Mouse (Mus musculus) megakaryocyte-erythroid progenitor cell, adult 5-6 weeks (primary cell): ENCODE data around the gene Gimap8. TPM values are rescaled to one million over a fixed set of nuclear protein-coding genes. Genes with fewer than 3 reads are reported as not detected.
"Not testable (repeated sequence)": the region's sequence is repeated elsewhere in the genome, so short reads cannot be mapped to it uniquely, and the experiment has no call there.

Source experiments
- ATAC-seq: replicated peaks from 2 replicates; pipeline ENCODE4 v1.8.0; 2016; ENCODE audit warnings: mild to moderate bottlenecking, inconsistent platforms; ENCODE audit not compliant: severe bottlenecking, poor library complexity, low FRiP score, low TSS enrichment
- total RNA-seq, 2 experiments: library from RNA; stranded (forward) in 1 of 2; stranded (reverse) in 1 of 2; fragments of 200-1000, 215-1000 nt in 1 of 2; fragments of >200 nt in 1 of 2; fragmentation: Nextera tagmentation in 1 of 2; gene quantifications; 2 replicates each; pipeline ENCODE4 v1.2.3; 2014 to 2017

Gene Gimap8
- total RNA-seq, 2 experiments from 2014 or later, result 7.8 to 8.0 TPM

DNA sequence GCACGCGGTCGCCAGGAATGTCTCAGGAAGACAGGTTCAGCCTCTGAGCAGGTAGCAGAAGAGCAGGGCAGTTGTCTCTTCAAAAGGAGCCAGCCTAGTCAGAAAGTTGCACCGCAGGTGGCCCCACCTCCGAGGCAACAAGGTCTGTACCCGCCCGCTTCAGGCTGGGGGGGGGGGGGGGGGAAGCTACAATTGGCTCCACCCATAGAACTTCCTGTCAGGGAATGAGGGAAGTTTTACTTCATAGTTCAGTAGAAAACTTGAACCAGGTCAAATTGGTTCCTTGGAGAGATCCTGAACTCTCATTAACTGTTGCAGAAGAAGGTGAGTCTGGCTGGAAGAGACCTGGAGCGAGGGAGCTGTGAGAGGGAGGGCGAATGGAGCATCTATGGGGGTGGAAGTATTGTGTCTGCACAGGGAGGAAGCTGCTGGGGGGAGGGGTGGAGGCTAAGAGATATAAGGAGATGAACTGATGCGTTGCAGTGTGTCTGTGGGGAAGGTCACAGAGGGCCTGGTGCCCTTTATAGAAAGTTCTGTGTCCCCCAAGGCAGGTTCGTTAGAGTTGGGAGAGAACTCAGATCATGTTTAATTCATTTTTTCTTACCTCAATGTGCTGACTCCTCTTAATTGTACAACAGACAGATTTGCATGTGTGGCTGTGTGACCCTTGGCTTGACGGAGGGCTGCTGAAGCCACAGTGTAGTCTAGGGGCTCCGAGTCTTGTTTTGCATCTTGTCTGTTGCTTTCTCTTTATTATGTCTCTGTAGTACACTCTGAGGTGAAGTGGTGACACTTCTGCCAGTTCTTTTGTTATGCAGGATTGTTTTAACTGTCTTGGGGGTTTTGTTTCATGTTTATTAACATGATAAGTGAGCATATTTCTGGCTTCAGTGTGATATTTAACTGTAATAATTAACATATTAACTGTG lies 29.2 kb downstream of the Gimap8 start, which contains the start of gene Gimap9:
TSS of gene Gimap9 (plus strand) at position 199 of the 929 bp plus-strand sequence.
- peak; percentile 89 for ATAC-seq

DNA sequence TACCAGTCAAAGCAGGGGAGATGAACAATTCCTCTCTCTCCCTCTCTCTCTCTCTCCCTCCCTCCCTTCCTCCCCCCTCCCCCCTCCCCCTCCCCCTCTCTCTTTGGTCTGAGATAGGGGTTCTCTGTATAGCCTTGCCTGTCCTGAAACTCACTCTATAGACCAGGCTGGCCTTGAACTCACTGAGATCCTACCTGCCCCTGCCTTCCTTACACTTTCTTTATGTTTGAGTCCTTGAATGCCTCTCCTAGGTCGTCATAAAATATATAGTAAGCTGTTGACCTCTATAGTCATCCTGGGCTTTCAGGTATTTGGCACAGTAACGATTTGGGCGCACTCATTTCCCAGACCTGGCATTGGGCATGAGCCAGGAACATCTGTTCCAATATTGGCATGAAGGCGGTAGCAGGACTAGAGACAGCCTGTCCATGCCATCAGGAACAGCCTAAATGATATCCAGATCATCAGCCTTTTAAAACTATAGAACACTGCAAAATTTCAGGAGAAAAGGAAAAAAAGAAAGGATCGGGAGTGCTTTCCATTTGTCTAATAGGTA lies 29.9 kb downstream of the Gimap8 start:
- no peak for ATAC-seq

DNA sequence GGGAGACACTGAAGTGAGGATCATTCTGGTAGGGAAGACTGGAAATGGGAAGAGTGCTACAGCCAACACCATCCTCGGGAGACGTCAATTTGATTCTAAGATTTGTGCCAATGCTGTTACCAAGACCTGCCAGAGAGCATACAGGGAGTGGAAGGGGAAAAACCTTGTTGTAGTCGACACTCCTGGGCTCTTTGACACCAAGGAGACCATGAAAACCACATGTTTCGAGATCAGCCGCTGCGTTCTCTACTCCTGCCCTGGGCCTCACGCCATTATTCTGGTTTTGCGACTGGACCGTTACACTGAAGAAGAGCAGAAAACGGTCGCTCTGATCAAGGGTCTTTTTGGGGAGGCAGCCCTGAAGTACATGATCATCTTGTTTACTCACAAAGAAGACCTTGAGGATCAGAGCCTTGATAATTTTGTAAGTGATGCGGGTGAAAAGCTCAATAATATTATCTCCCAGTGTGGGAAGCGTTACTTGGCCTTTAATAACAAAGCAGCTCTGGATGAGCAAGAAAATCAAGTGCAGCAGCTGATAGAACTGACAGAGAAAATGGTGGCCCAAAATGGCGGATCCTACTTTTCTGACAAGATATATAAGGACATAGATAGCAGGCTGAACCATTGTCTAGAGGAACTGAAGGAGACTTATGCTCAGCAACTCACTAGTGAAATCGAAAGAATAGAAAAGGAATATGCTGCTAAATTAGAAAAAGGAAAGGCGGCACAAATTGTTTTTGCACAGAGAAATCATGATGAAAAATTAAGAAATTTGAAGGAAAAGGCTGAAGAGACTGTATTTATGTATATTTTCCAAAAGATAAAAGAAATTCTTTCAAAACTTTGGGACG lies 30.7 kb downstream of the Gimap8 start:
- ATAC-seq, result no peak

DNA sequence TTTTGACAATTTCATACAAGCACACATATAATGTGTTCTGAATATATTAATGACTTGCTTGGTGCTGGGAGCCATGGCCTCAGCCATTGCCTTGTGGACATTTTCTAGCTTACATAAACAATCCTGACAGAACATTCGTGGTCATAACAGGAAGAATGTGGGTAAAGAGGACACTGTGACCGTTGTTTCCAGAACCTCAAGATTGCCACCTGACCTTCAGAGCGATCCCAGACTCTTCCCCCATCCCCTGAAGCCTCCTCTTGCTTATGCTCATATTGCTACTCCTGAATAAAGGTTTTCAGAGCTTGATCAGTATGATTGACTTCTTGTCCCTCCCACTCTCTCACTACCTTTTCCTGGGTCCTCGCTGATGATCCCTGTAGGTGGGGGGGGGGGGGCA lies 31.4 kb downstream of the Gimap8 start:
- no peak for ATAC-seq

DNA sequence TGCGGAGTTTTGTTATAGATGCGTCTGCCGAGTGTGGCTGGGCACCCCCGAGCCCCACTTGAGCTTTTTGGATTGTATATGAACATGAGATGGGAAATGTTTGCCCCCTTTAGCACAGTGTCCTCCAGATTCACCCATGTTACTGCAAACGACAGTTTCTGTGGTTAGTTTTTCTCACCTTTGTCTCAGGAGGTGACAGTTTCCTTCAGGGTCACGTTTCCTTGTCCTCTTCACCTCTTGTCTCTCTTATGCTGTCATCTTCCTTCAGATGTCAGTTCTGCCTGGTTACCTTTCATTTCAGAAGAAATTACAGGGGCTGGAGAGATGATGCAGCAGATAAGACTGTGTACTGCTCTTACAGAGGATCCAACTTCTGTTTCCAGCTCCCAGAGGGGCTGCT lies 32.7 kb downstream of the Gimap8 start:
- ATAC-seq, result no peak

DNA sequence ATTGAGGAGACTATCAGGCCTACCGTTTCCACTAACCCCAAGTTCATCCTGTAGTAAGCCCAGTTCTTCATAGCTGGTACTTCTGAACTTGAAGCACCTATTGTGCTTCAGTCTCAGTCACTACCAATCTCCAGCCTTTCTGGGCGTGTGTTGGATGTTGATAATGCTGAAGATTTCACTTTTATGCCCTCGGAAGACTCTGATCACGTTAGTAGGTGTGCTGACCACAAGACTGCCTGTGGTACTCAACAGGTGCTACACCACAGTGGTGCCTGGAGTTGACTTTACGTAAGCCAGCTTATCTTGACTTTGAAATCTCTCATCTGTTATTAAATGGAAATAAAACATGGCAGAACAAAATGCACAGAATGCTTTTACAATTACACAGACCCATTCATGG lies 33.4 kb downstream of the Gimap8 start:
- ATAC-seq, result no peak

DNA sequence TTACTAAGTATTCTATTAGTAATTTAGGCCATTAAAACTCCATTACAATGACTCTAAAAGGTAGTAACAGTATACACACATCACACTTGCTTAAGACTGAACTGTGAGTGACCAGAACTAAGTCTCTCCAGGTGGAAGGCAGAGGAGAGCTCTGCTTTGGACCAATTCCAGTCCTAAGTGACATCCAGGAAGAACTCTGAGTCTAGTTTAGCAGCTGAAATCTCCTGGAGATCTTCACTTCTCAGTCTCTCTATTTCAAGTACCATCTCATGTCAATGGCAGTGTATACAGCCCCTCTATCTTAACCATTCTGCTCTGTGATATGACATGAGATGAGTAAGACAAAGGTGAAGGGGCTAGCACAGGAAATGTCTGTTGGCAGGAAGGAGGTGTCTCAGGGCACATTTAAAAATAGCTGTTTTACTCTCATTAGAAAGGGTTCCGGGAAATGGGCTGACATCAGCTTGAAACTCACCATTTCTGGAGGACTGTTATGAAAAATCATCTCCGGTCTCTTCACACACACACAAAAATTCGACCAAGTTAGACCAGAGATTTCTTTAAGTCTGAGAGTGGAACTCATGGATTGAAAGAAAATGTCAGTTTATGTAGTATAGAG lies 34.5 kb downstream of the Gimap8 start:
- ATAC-seq, result no peak

DNA sequence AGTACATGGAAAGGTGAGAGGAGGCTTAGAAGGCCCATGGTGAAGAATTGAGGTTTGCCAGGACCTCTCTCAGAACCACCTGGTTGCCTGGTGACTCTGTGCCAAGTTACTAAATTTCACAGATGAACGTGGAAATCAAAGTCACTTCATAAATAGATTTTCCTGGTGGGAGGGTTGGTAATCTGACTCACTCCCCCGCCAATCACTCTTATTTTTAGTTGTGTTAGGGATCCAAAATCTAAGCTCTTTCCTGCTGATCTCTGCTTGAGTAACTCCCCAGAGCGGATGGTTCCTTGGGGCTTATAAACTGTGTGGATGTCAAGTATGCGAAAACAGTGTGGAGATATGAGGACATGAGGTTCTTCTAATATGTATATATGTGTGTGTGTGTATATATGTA lies 35.2 kb downstream of the Gimap8 start:
- ATAC-seq, result no peak

DNA sequence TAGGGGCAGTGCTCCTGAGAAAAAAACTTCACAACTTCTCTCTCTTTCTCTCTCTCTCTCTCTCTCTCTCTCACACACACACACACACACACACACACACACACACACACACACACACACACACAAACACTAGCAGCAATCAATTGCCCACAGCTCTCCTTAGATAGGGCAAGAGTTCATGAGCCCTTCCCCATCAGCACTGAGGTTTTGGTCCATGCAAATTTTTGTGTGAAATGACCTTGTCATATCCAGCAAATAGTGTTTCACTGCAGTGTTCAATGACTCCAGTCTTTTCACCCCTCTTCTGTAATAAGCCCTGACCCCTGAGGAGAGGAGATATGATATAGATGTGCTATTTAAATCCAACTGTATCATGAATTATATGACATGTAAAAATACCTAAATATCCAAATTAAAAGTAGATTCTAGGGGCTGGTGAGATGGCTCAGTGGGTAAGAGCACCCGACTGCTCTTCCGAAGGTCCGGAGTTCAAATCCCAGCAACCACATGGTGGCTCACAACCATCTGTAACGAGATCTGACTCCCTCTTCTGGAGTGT lies 36.3 kb downstream of the Gimap8 start:
- ATAC-seq, result not testable (repeated sequence)

DNA sequence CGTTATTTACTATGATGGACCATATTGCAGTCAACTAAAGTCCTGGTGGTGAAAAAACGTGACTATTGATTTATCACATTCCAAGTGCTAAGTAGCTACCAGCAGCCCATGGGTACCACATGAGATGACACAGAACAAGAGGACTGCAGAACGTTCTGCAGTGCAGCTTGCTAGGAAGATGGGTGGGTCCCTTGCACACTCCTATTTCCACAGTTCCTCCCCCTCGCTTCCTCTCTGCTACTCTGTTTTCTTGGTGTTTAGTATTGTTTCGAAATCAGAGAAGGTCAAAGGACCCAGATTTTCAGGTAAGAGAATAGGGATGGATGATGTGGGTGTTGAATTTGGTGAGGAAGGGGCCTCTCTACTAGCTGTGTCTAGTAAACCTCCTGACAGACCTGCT lies 37.3 kb downstream of the Gimap8 start, which contains the start of gene Gimap4:
TSS of gene Gimap4 (plus strand) at position 231 of the 400 bp plus-strand sequence.
- ATAC-seq, result no peak

DNA sequence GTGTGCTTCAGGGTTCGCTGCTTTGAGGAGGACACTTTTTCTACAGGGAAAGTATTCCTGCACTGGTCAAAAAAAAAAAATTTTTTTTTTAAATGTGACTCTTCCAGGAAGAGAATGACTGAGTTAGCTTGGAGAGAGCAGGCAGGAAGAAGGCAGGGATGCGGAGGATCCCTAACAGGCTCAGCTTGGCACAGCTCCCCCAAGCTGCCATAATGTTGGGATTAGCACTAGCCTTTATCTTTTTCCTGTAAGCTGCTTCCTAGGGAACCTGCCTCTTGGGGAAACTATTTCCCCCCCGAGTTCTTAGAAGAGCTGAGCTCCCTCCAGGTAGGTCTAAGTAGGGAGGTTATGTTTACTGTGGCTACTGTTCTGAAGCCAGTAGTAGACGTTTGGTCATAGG lies 37.8 kb downstream of the Gimap8 start:
- ATAC-seq, result no peak

DNA sequence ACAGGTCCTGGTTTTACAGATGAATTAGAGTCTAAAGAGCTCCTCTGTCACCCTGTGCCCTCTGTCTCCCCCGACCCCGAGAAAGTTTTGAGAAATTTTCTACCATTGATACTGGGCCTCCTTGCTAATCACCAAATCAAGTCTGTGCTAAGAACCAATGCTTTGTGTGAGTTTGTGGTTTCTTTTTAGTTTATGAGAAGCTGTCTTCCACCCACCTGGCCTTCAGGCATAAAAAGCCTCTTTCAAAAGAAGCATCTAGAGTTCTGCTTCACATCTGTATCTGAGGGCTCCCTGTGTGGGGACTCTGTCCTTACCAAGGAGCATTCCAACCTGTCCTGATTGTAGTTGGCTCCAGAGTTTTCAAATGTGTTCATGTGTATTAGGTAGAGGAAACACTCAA lies 38.2 kb downstream of the Gimap8 start:
- no peak for ATAC-seq

DNA sequence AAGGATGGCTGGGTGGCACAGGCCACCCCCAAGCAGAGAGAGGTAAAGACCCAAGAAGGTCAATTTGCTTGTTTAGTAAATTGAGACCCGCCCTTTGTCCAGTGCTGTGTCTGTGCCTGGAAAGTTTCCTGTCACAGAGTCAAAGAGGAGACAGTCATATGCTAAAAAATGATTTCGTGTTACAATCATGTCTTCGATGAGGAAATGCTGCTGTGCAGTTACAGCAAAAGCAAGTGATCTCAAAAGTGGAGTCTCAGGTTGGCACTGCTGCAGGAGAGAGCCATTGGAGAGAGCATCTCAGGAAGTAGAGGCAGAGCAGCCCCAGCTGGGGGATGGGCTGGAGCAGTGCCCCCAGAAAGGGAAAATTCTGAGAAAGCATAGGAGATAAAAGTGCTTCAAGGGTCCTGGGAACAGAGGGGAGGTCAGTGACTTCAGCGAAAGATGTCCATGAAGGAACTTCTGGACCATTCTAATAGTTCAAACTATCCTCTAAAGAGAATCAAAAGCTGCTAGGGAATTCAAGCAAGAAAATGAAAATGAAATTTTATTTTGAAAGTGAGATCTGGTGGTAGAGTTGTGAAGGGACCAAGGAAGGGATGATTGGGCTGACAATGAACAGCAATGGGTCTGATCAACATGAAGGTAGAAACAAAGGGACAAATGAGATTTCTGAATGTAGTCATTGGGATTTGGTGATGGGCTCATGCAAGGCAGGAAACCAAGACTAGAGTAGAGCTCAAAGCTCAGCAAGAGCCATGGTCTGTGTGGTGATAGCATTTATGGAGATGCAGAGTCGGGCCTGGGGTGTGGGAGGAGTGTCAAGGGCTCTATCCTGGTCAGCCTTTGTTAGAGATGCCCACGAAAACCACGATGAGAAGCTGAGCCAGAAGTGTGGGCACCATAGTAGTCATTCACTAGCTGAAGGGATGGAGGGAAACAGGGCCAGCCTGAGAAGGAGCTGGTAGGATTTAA lies 38.9 kb downstream of the Gimap8 start:
- ATAC-seq, result no peak

DNA sequence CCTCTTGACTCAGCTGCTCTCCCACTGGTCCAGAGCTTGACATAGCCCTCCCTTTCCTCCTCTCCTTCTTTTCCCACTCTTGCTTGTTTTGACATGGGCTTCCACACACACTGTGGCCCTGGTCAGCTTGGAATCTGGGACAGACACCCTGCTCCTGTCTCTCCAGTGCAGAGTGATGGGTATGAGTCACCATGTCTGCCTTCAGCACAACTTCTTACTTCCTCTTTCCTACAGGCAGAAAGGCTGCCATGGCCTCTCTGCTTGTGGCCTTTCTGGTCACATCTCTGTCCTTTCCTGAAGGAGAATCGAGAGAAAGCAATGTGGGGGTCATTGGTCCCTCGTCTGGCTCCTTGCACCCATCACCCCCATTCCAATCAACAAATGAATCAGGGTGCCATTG lies 40.0 kb downstream of the Gimap8 start:
- ATAC-seq, result no peak

DNA sequence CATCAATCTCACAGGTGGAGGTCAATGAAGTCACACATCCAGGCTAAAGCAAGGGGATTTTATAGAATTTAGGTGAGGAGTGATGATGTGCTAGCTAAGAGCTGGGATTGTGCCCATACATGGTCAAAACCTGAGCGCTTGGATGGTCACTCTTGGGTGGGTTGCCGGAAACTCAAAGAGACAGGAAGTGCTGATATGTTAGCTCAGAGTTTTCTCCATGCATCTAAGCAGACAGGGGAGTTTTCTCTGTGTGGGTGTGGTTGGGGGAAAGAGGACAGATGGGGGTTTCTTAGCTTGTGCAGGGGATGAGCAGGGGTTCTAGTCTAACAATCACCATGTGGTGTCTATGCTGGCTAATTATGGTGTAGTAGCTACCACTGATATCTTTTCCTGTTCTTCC lies 42.3 kb downstream of the Gimap8 start:
- no peak for ATAC-seq

DNA sequence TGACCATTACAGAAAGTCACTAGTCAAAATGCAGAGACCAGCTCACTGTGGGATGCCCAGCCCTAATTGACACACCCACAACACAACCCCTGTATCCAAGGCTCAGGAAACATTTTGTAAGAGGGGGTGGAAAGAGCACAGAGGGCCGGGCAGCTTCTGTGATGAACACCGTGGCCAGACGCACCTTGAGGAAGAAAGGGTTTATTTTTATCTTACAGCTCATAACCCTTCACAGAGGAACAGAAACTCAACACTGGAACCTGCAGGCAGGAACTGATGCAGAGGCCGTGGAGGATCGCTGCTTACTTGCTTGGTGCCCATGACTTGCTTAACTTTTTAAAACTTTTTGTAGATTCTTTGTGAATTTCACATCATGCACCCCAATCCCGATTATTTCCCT lies 45.9 kb downstream of the Gimap8 start:
- ATAC-seq, result no peak

DNA sequence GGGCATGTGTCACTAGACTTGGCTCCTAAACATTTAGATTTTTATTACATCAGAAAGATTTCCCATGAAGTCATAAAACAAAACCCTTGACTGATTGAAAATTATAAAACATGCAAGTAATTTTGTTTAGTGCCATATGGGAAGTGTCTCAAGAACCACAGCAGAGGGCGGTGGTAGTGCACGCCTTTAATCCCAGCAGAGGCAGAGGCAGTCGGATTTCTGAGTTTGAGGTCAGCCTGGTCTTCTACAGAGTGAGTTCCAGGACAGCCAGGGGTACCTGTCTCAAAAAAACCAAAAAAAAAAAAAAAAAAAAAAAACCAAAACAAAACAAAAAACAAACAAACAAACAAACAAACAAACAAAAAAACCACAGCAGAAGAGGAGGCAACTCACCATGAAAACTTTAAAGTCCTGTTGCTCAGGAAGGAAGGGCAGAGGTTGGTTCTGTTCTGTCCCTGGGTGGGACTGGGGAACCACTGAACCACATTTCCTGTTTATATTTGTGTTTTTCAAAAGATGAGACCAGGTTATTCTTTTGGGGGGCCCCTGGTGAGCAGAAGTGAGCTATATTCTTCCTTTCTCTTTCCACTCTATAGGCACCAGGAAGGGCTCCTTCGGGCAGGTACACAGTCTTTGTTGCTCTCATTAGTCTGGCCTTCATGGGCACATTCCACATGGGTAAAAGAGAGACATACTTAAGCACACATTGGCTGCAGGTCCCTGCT lies 50.0 kb downstream of the Gimap8 start:
- no peak for ATAC-seq

DNA sequence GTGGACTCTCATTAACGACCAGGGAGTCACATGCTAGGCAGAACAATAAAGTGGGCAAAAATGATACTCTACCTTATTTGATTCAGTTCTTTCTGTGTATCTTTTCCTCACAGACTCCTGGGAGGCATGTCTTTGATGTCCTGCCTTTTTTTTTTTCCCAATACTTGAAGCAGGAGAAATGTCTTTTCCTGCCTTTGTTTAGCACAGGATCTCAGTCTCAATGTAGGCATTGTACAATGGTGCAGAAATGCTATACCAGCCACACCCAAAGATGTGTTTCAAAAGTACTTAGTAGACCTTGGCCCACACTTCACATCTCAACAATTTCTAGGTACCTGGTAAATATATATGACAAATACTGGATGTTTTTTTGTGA lies 50.5 kb downstream of the Gimap8 start:
- no peak for ATAC-seq
